Mouse (Mus musculus): ENCODE data around the gene Macrod2. TPM values are rescaled to one million over a fixed set of nuclear protein-coding genes. Genes with fewer than 3 reads are reported as not detected.

Macrod2 gene
- polyA plus RNA-seq, 1 experiment from 2014 or later, result 31.1 TPM

DNA sequence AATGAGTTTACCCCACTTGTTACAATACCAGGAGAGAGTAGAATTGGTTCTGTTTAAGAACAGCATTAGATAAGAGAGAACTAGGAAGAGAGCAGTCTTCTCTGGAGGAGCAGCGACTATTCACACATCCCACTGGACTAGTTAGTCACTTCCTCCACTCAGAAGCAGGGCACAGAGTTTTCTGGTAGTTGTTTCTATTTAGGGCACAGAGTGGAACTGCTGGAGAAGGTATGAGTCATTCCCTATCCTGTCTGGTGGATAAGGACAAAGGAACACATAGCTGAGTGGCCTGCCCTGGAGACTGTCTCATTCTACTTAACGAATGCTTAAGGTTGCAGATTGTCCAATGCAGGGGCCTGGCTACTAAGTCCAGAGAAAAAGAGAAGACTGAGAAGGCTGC, 1192.2 kb downstream of the Macrod2 start:
- no peaks in the 10 kb centered on the region for H3K9me3 ChIP-seq (ENCODE audit: low read depth, low read length)
- H3K9ac ChIP-seq, result no peak overlapping the region
- ATAC-seq (ENCODE audit: insufficient read depth), result peak; percentile 75; the same call in 1 of the 2 replicates
- no peak overlapping the region for H3K4me2 ChIP-seq
- H3K36me3 ChIP-seq (ENCODE audit: insufficient read depth), result no peaks in the 10 kb centered on the region
- H3K4me3 ChIP-seq (ENCODE audit: low read depth, low read length), result no peak overlapping the region
- WGBS, result 69% methylated on average over 2 of the region's 2 CpGs
- H3K27ac ChIP-seq (ENCODE audit: low read depth), result no peak overlapping the region
- DNase-seq, result no peak
- H3K27me3 ChIP-seq (ENCODE audit: insufficient read depth, low read length), result no peaks in the 10 kb centered on the region
- no peak for TF ChIP-seq CTCF (IDR thresholded peaks at IDR 0.05; ENCODE audit: low read depth)
- H3K4me1 ChIP-seq (ENCODE audit: insufficient read depth), result no peaks in the 10 kb centered on the region

DNA sequence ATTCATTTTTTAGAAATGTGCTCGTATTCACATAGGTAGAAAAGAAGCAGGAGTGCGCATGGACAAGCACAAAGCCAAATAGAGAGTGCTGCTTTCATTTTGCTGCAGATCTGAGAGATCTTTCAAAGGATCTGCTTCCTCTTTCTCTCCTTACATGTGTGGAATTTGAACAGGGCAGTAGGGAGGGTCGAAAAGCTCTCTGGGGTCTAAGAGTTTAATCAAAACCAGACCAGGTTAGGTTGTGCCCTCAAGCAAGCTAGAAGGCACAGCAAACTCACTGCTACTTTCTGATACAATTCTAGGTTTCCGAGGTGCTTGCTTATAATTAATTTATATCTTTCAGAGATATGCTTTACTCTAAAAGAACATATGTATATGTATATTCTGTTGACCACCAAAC, 1196.2 kb downstream of the Macrod2 start:
- no peak for TF ChIP-seq CTCF (IDR thresholded peaks at IDR 0.05; ENCODE audit: low read depth)
- DNase-seq (no peak), ATAC-seq (ENCODE audit: insufficient read depth) (no peak)
- no peak overlapping the region for H3K4me2 ChIP-seq
- no peaks in the 10 kb centered on the region for H3K4me1 ChIP-seq (ENCODE audit: insufficient read depth)
- H3K36me3 ChIP-seq (ENCODE audit: insufficient read depth), result no peaks in the 10 kb centered on the region
- H3K4me3 ChIP-seq (ENCODE audit: low read depth, low read length), result no peak overlapping the region
- 60% methylated on average over 4 of the region's 4 CpGs for WGBS
- no peaks in the 10 kb centered on the region for H3K27me3 ChIP-seq (ENCODE audit: insufficient read depth, low read length)
- H3K9ac ChIP-seq, result no peak overlapping the region
- no peaks in the 10 kb centered on the region for H3K9me3 ChIP-seq (ENCODE audit: low read depth, low read length)
- H3K27ac ChIP-seq (ENCODE audit: low read depth), result no peak overlapping the region

DNA sequence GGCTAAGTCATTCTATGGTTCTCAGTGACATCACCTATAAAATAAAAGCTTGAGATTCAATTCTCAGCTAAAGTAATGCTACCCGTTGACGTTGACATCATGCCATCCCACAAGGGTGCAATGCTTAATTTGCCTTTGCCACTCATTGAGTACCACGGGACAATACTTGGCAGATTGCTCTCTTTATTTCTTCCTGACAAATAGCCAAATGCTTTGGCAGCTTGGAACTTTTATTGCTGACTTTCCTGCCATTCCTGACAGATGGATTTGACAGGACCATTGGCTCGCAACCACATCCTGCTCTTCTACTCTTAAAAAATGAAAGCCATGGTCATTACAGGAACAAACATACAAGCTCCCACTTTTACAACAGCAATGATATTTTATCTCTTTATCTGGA, 1199.7 kb downstream of the Macrod2 start:
- no peak for ATAC-seq (ENCODE audit: insufficient read depth)
- no peaks in the 10 kb centered on the region for H3K9me3 ChIP-seq (ENCODE audit: low read depth, low read length)
- no peak overlapping the region for H3K4me2 ChIP-seq
- no peaks in the 10 kb centered on the region for H3K27me3 ChIP-seq (ENCODE audit: insufficient read depth, low read length)
- no peak overlapping the region for H3K9ac ChIP-seq
- no peak overlapping the region for H3K4me3 ChIP-seq (ENCODE audit: low read depth, low read length)
- H3K36me3 ChIP-seq (ENCODE audit: insufficient read depth), result no peaks in the 10 kb centered on the region
- 70% methylated on average over 4 of the region's 4 CpGs for WGBS
- no peak for TF ChIP-seq CTCF (IDR thresholded peaks at IDR 0.05; ENCODE audit: low read depth)
- no peaks in the 10 kb centered on the region for H3K4me1 ChIP-seq (ENCODE audit: insufficient read depth)
- H3K27ac ChIP-seq (ENCODE audit: low read depth), result no peak overlapping the region
- DNase-seq, result no peak

DNA sequence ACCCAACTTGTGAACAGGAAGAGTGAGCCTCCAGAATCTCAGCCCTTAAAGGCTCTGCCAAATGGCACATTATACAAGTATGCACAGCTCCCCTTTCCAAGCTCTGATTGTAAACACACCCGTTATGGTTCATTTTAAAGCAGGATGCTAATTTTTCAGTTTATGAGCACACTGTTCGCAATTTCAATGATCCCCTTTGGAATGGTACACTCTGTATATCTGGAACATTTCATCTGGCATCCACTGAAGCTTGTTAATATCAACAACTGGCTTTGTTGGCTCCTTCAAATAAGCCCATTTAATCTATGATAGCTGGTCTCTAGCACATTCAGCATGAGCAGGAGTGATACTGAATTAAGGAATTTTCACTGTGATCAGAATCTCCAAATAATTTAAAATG, 1222.6 kb downstream of the Macrod2 start:
- TF ChIP-seq CTCF (IDR thresholded peaks at IDR 0.05; ENCODE audit: low read depth), result no peak
- no peak overlapping the region for H3K4me3 ChIP-seq (ENCODE audit: low read depth, low read length)
- H3K27ac ChIP-seq (ENCODE audit: low read depth), result no peak overlapping the region
- no peaks in the 10 kb centered on the region for H3K4me1 ChIP-seq (ENCODE audit: insufficient read depth)
- H3K4me2 ChIP-seq, result no peak overlapping the region
- no peak overlapping the region for H3K9ac ChIP-seq
- H3K36me3 ChIP-seq (ENCODE audit: insufficient read depth), result no peaks in the 10 kb centered on the region
- no peak for DNase-seq
- WGBS, result 76% methylated on average over 2 of the region's 2 CpGs
- H3K27me3 ChIP-seq (ENCODE audit: insufficient read depth, low read length), result no peaks in the 10 kb centered on the region
- H3K9me3 ChIP-seq (ENCODE audit: low read depth, low read length), result no peaks in the 10 kb centered on the region
- no peak for ATAC-seq (ENCODE audit: insufficient read depth)

DNA sequence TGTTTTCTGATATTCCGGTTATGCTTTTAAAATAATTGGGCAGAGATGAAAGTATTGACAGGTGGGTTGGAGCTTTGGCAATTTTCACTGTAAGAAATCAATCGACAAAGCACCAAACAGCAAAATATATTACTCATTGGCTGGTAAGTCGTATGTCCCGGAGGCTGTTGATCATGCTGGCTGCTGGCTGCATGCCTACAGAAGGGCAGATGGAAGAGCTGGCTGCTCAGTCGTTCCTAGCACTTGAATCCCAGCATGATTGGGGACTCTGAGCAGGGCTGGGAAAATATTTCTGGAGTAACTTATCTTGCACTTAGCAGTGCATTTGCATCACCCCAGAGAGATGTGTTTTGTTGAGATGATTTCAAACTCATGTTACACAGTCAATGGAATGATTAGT, 1223.1 kb downstream of the Macrod2 start:
- Histone ChIP-seq H3K27me3 (ENCODE audit: insufficient read depth, low read length) (no peaks in the 10 kb centered on the region), H3K27ac (ENCODE audit: low read depth) (no peak overlapping the region), H3K4me1 (ENCODE audit: insufficient read depth) (no peaks in the 10 kb centered on the region), H3K9ac (no peak overlapping the region), H3K4me2 (no peak overlapping the region), H3K9me3 (ENCODE audit: low read depth, low read length) (no peaks in the 10 kb centered on the region), H3K4me3 (ENCODE audit: low read depth, low read length) (no peak overlapping the region), H3K36me3 (ENCODE audit: insufficient read depth) (no peaks in the 10 kb centered on the region)
- no peak for ATAC-seq (ENCODE audit: insufficient read depth)
- DNase-seq, result no peak
- TF ChIP-seq CTCF (IDR thresholded peaks at IDR 0.05; ENCODE audit: low read depth), result no peak
- 69% methylated on average over 5 of the region's 5 CpGs for WGBS

DNA sequence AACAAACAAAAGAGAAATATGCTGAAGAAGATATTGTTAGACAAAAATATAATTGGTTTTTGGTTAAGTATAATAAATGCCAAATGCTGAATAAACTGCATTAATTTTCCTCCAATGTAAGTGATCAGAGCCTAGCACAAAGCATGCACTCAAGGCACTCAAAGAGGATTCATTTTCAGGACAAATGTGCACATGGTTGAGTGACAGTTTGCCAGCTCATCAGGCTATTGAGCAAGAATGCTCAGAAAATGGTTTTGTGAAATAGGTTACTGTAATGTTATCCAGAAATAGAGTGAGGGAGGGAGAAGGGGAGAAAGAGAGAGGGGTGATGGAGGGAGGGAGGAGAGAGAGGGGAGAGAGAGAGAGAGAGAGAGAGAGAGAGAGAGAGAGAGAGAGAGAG, 1268.9 kb downstream of the Macrod2 start:
- no peaks in the 10 kb centered on the region for H3K4me1 ChIP-seq (ENCODE audit: insufficient read depth)
- H3K27me3 ChIP-seq (ENCODE audit: insufficient read depth, low read length), result no peaks in the 10 kb centered on the region
- no peak overlapping the region for H3K9ac ChIP-seq
- H3K36me3 ChIP-seq (ENCODE audit: insufficient read depth), result no peaks in the 10 kb centered on the region
- no peak for TF ChIP-seq CTCF (IDR thresholded peaks at IDR 0.05; ENCODE audit: low read depth)
- no peak overlapping the region for H3K4me3 ChIP-seq (ENCODE audit: low read depth, low read length)
- DNase-seq, result no peak
- H3K9me3 ChIP-seq (ENCODE audit: low read depth, low read length), result no peaks in the 10 kb centered on the region
- no peak overlapping the region for H3K27ac ChIP-seq (ENCODE audit: low read depth)
- ATAC-seq (ENCODE audit: insufficient read depth), result no peak
- no peak overlapping the region for H3K4me2 ChIP-seq

DNA sequence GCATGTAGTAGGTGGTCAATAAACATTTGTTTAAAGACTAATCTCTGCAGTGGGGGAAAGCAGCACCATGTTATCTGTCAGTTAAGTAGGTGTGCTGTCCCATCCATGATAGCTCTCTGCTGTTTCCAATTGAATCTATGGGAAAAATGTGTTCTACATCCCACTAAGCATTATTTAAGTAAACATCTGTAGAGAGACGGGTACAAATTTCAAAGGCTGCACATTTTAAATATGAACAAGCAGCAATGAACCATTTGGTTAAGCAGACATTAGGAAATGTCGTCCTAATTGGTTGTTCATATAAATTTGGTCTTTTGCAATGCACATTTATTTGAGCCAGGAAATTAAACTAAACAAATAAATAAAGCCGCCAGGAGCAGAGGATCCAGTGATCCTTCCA, 1277.7 kb downstream of the Macrod2 start:
- H3K27ac ChIP-seq (ENCODE audit: low read depth), result no peak overlapping the region
- WGBS, result 39% methylated on average over 3 of the region's 3 CpGs
- ATAC-seq (ENCODE audit: insufficient read depth), result no peak
- H3K4me1 ChIP-seq (ENCODE audit: insufficient read depth), result no peaks in the 10 kb centered on the region
- H3K9me3 ChIP-seq (ENCODE audit: low read depth, low read length), result no peaks in the 10 kb centered on the region
- no peak for TF ChIP-seq CTCF (IDR thresholded peaks at IDR 0.05; ENCODE audit: low read depth)
- peak; percentile 30 for DNase-seq
- H3K4me2 ChIP-seq, result no peak overlapping the region
- no peak overlapping the region for H3K9ac ChIP-seq
- no peaks in the 10 kb centered on the region for H3K36me3 ChIP-seq (ENCODE audit: insufficient read depth)
- no peaks in the 10 kb centered on the region for H3K27me3 ChIP-seq (ENCODE audit: insufficient read depth, low read length)
- H3K4me3 ChIP-seq (ENCODE audit: low read depth, low read length), result no peak overlapping the region

DNA sequence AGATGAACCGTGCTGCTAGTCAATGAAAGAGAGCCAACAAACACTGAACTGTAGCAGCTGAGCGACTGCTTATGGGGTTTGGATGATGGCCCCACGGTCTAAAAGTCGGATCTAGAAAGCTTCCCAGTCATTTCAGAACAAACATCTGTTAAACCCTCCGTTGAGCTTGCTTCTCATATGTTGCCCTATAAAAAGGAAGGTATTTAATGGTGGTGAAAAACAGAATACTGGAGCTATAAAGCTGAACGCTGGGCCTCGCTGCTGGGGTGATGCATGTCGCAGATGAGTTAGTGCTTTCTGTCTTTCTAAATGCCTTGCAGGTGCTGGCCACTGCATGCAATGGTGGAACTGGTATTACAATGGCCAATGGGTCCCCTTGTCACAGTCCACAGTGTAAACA, 1278.3 kb downstream of the Macrod2 start:
- no peaks in the 10 kb centered on the region for H3K36me3 ChIP-seq (ENCODE audit: insufficient read depth)
- no peak for ATAC-seq (ENCODE audit: insufficient read depth)
- H3K27me3 ChIP-seq (ENCODE audit: insufficient read depth, low read length), result no peaks in the 10 kb centered on the region
- no peak for DNase-seq
- 77% methylated on average over 8 of the region's 8 CpGs for WGBS
- H3K9me3 ChIP-seq (ENCODE audit: low read depth, low read length), result no peaks in the 10 kb centered on the region
- H3K4me1 ChIP-seq (ENCODE audit: insufficient read depth), result no peaks in the 10 kb centered on the region
- no peak overlapping the region for H3K27ac ChIP-seq (ENCODE audit: low read depth)
- no peak overlapping the region for H3K4me3 ChIP-seq (ENCODE audit: low read depth, low read length)
- TF ChIP-seq CTCF (IDR thresholded peaks at IDR 0.05; ENCODE audit: low read depth), result no peak
- H3K4me2 ChIP-seq, result no peak overlapping the region
- H3K9ac ChIP-seq, result no peak overlapping the region
